Mouse (Mus musculus): ENCODE results near the gene Mybphl. TPM values are rescaled to one million over a fixed set of nuclear protein-coding genes. Genes with fewer than 3 reads are reported as not detected.

Gene Mybphl
- polyA plus RNA-seq, 1 experiment from 2014 or later: 39.8 TPM

DNA sequence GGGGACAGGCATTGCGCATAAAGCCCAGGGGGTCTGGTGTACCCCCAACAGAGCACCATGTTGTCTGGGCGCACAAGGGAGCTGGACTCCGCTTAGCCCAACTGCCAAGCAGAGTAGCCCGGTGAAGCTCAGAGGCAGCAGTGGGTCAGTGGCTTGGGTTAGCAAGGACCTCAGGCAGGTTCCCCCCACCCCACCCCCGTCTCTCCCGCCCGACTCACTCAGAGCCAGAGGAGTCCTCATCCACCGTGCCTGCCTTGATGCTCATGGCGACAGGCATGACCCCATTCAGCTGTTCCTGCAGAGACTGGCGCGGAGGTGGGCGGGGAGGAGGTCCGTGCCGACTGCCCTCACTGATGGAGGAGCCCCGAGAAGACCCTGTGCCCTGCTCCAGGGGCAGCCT is 28.1 kb downstream of the Mybphl start:
- no peak overlapping the region for H3K4me3 ChIP-seq
- 35% methylated on average over 15 of the region's 15 CpGs for WGBS

DNA sequence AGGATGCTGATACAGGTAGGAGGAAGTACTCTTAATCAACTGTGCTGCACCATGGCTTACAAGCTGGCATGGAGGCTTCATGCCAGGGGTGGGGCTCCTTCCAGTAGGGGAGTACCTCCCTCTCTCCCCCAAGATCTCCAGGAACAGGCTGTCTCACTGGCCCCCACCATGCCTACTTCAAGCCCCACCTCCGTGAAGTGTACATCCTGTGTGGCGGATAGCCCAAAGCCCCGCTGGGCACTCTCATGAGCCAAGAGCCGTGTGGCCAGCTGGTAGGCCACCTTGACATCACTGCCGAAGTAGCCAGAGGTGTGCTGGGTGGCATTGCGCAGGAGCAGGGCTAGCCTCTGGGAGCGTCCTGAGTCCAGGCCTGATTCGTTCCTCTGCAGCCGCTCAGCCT is 33.6 kb downstream of the Mybphl start:
- no peak overlapping the region for H3K27ac ChIP-seq (ENCODE audit: poor library complexity, severe bottlenecking)
- no peak overlapping the region for H3K9ac ChIP-seq
- no peak for ATAC-seq (ENCODE audit: insufficient number of reproducible peaks, low FRiP score)
- no peak overlapping the region for H3K4me3 ChIP-seq
- WGBS: 79% methylated on average over 9 of the region's 9 CpGs
- no peaks in the 10 kb centered on the region for H3K9me3 ChIP-seq (replicated peaks)
- H3K4me1 ChIP-seq (replicated peaks): no peaks in the 10 kb centered on the region
- H3K36me3 ChIP-seq: no peaks in the 10 kb centered on the region
- no peak overlapping the region for H3K4me2 ChIP-seq
- peaks cover 47% of the 10 kb centered on the region for H3K27me3 ChIP-seq (replicated peaks)

More for the DNA sequence above, 28.1 kb downstream of the Mybphl start:
- H3K4me1 ChIP-seq (replicated peaks): peaks cover 28% of the 10 kb centered on the region
- no peak overlapping the region for H3K27ac ChIP-seq (ENCODE audit: poor library complexity, severe bottlenecking)
- peaks cover 27% of the 10 kb centered on the region for H3K27me3 ChIP-seq (replicated peaks)
- H3K9ac ChIP-seq: peak overlapping the region; percentile 22; the same call in 1 of the 2 replicates
- H3K9me3 ChIP-seq (replicated peaks): no peaks in the 10 kb centered on the region
- H3K36me3 ChIP-seq: no peaks in the 10 kb centered on the region
- peak overlapping the region; percentile 23 for H3K4me2 ChIP-seq
- no peak for ATAC-seq (ENCODE audit: insufficient number of reproducible peaks, low FRiP score)

DNA sequence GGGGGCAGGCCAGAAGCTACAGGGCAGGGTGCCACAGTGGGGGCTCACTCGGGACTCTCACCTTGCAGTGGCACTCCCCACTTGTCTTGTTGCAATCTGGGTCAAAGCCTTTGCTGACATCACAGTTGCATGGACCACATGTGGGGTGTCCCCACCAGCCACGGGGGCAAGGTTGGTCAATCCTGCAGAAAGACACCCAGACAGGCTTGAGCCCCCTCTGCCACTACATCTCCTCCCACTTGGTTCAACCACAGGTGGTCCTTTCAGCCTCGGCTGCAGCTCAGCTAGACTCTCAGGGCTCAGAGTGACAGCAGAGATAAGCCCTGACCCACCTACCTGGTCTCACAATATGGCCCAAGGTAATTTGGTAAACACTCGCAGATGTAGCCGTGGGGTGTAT is 35.7 kb downstream of the Mybphl start:
- Histone ChIP-seq H3K4me3 (no peak overlapping the region), H3K4me1 (replicated peaks) (no peaks in the 10 kb centered on the region), H3K27ac (ENCODE audit: poor library complexity, severe bottlenecking) (no peak overlapping the region), H3K27me3 (replicated peaks) (peaks cover 44% of the 10 kb centered on the region), H3K9me3 (replicated peaks) (no peaks in the 10 kb centered on the region), H3K4me2 (no peak overlapping the region), H3K36me3 (no peaks in the 10 kb centered on the region), H3K9ac (no peak overlapping the region)
- WGBS: 66% methylated on average over 5 of the region's 5 CpGs
- ATAC-seq (ENCODE audit: insufficient number of reproducible peaks, low FRiP score): no peak

DNA sequence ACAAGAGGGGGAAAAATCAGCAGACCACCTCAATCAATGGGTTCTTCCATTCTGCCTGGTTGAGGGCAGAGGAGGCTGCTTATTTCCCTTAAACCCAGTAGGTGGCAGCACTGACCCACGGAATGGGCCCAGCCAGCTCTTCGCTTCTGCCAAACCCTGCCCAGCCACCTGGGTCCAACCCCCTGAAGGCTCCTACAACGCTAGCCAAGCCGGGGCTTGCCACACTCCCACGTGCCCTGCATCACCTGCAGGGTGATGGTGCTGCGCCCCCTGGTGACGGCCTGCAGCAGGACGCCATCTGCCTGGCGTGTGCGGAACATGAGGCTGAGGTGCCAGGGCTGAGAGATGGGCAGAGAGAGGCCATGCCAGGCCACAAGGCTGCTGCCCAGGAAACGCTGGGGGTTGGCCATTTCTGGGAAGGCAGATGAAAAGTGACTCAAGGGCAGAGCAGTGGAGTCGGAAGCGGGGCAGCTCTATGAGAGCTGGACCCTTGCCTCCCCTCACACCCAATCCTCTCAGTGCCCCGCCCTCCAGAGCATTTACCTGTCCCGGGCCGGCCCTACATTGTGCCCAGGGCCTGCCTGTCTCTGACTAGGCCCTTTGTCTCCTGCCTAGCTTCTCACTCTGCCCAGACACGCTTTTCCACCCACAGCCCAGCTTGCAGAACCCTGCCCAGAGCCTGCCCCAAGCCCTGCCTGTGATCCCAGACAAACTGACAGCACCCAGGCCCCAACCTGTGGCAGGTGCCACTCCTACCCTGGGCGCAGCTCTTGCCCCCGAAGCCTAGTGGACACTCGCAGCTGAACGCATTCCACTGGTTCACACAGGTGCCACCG is 37.2 kb downstream of the Mybphl start:
- Histone ChIP-seq H3K4me1 (replicated peaks) (no peaks in the 10 kb centered on the region), H3K36me3 (no peaks in the 10 kb centered on the region; the same call in 1 of the 2 replicates), H3K4me2 (peak overlapping the region; percentile 38), H3K9me3 (replicated peaks) (no peaks in the 10 kb centered on the region), H3K27ac (ENCODE audit: poor library complexity, severe bottlenecking) (no peak overlapping the region), H3K27me3 (replicated peaks) (peaks cover 46% of the 10 kb centered on the region), H3K9ac (0 out of 2 replicates have a peak overlapping the region, but pooled peaks have one; percentile 11), H3K4me3 (no peak overlapping the region)
- ATAC-seq (ENCODE audit: insufficient number of reproducible peaks, low FRiP score): peak; percentile 79
- WGBS: 32% methylated on average over 22 of the region's 22 CpGs

- WGBS: 85% methylated on average over 15 of the region's 15 CpGs
- Histone ChIP-seq H3K27ac (ENCODE audit: poor library complexity, severe bottlenecking) (no peak overlapping the region), H3K9me3 (replicated peaks) (no peaks in the 10 kb centered on the region), H3K4me2 (no peak overlapping the region), H3K36me3 (no peaks in the 10 kb centered on the region; the same call in 1 of the 2 replicates), H3K4me3 (no peak overlapping the region), H3K4me1 (replicated peaks) (no peaks in the 10 kb centered on the region), H3K27me3 (replicated peaks) (peaks cover 50% of the 10 kb centered on the region), H3K9ac (no peak overlapping the region)
- no peak for ATAC-seq (ENCODE audit: insufficient number of reproducible peaks, low FRiP score)
These were observed 37.8 kb downstream of the Mybphl start for GRCm38 (mm10) chr3:108402528-108402920.

GRCm38 (mm10) chr3:108405536-108406305 is 41.0 kb downstream of the Mybphl start:
- Histone ChIP-seq H3K9me3 (replicated peaks) (no peaks in the 10 kb centered on the region), H3K36me3 (no peaks in the 10 kb centered on the region; the same call in 1 of the 2 replicates), H3K9ac (no peak overlapping the region), H3K27me3 (replicated peaks) (peaks cover 46% of the 10 kb centered on the region), H3K4me1 (replicated peaks) (no peaks in the 10 kb centered on the region), H3K4me3 (no peak overlapping the region), H3K4me2 (no peak overlapping the region), H3K27ac (ENCODE audit: poor library complexity, severe bottlenecking) (no peak overlapping the region)
- ATAC-seq (ENCODE audit: insufficient number of reproducible peaks, low FRiP score): no peak
- 47% methylated on average over 14 of the region's 14 CpGs for WGBS

- WGBS: 85% methylated on average over 24 of the region's 24 CpGs
- Histone ChIP-seq H3K27me3 (replicated peaks) (peaks cover 46% of the 10 kb centered on the region), H3K4me2 (no peak overlapping the region), H3K4me3 (no peak overlapping the region), H3K36me3 (no peaks in the 10 kb centered on the region; the same call in 1 of the 2 replicates), H3K27ac (ENCODE audit: poor library complexity, severe bottlenecking) (no peak overlapping the region), H3K9ac (no peak overlapping the region), H3K4me1 (replicated peaks) (no peaks in the 10 kb centered on the region), H3K9me3 (replicated peaks) (no peaks in the 10 kb centered on the region)
- ATAC-seq (ENCODE audit: insufficient number of reproducible peaks, low FRiP score): no peak
These were observed 41.7 kb downstream of the Mybphl start for GRCm38 (mm10) chr3:108406306-108406885.

- no peak overlapping the region for H3K4me3 ChIP-seq
- H3K4me2 ChIP-seq: no peak overlapping the region
- H3K9me3 ChIP-seq (replicated peaks): peaks cover 11% of the 10 kb centered on the region; the same call in 1 of the 2 replicates
- peaks cover 33% of the 10 kb centered on the region for H3K27me3 ChIP-seq (replicated peaks)
- no peak overlapping the region for H3K27ac ChIP-seq (ENCODE audit: poor library complexity, severe bottlenecking)
- 89% methylated on average over 8 of the region's 8 CpGs for WGBS
- no peaks in the 10 kb centered on the region for H3K4me1 ChIP-seq (replicated peaks)
- ATAC-seq (ENCODE audit: insufficient number of reproducible peaks, low FRiP score): no peak
- H3K9ac ChIP-seq: no peak overlapping the region
- H3K36me3 ChIP-seq: peaks cover 14% of the 10 kb centered on the region
These were observed 43.9 kb downstream of the Mybphl start for GRCm38 (mm10) chr3:108408517-108409008.

DNA sequence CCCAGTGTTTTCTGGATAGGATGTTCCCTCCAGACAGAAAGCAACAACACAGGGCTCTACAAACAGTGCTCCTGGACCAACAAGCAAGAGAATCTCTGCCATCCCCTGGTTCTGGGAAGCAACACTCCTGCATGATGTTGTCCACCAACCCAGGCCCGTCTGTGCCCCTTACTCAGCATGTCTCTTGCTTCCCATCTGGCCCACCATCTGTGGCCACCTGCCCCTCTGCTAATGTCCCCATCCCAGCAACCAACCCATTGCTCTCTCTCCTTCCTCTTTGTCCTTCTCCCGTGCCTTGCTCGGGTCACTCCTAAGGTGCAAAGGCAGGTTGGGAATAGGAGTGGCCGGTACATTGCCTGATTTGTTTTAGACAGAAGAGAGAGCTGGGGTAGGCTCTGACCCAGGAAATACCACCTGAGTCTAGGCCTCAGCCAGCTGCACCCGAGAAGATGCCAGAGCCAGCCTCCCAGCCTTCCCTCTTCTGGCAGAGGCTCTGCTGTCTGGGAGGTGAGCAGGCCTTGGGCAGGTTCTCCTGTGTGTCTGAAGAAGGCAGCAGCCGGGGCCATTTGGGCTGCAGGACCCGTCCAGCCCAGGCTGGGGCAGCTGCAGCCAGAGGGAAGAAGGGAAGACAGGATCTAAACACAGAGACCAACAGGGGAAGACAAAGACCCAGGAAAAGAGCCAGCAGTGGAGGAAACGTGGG is 45.1 kb downstream of the Mybphl start:
- H3K27me3 ChIP-seq (replicated peaks): peaks cover 36% of the 10 kb centered on the region
- H3K4me1 ChIP-seq (replicated peaks): peaks cover under 1% of the 10 kb centered on the region; the same call in 1 of the 2 replicates
- WGBS: 62% methylated on average over 8 of the region's 8 CpGs
- no peak for ATAC-seq (ENCODE audit: insufficient number of reproducible peaks, low FRiP score)
- H3K36me3 ChIP-seq: peaks cover 19% of the 10 kb centered on the region
- 0 out of 2 replicates have a peak overlapping the region, but pooled peaks have one; percentile 5 for H3K9ac ChIP-seq
- no peak overlapping the region for H3K4me2 ChIP-seq
- H3K9me3 ChIP-seq (replicated peaks): peaks cover 21% of the 10 kb centered on the region
- H3K4me3 ChIP-seq: no peak overlapping the region
- H3K27ac ChIP-seq (ENCODE audit: poor library complexity, severe bottlenecking): no peak overlapping the region

- WGBS: 38% methylated on average over 5 of the region's 5 CpGs
- Histone ChIP-seq H3K36me3 (peaks cover 19% of the 10 kb centered on the region), H3K4me2 (no peak overlapping the region), H3K4me1 (replicated peaks) (peaks cover 6% of the 10 kb centered on the region; the same call in 1 of the 2 replicates), H3K4me3 (no peak overlapping the region), H3K9ac (0 out of 2 replicates have a peak overlapping the region, but pooled peaks have one; percentile 5), H3K27ac (ENCODE audit: poor library complexity, severe bottlenecking) (no peak overlapping the region), H3K9me3 (replicated peaks) (peaks cover 21% of the 10 kb centered on the region), H3K27me3 (replicated peaks) (peaks cover 35% of the 10 kb centered on the region)
- ATAC-seq (ENCODE audit: insufficient number of reproducible peaks, low FRiP score): no peak
These were observed 45.6 kb downstream of the Mybphl start for GRCm38 (mm10) chr3:108410359-108410714.
